Mouse (Mus musculus): ENCODE data around the gene Pter. TPM values are rescaled to one million over a fixed set of nuclear protein-coding genes. Genes with fewer than 3 reads are reported as not detected.

Pter gene
- polyA plus RNA-seq, 1 experiment, result 3.9 TPM

DNA sequence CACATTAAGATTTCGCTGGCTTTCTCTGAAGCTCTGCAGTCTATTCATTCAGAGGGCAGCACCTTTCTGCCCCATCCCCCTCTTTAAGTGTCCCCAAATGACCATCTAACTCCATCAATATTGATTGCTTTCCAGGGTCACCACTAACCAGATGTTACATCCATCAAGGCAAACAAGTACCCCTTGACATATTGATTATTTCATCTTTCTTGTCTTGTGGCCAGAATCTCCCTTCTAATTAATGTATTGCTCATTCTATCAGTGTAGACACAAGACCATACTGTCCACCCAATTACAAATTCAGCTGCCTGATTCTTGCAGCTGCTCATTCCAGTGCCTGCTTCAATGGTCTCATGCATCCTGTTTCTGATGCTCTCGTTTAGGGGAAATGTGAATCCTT, 36.8 kb upstream of the Pter start:
- Histone ChIP-seq H3K4me2 (ENCODE audit: low read depth) (no peak overlapping the region), H3ac (ENCODE audit: control insufficient read depth, insufficient read length) (no peak overlapping the region), H3K27me3 (ENCODE audit: control insufficient read depth, insufficient read depth, insufficient read length) (peaks cover 11% of the 10 kb centered on the region), H3K4me3 (no peak overlapping the region), H3K79me2 (ENCODE audit: control insufficient read depth, insufficient read depth) (no peaks in the 10 kb centered on the region), H3K36me3 (ENCODE audit: control insufficient read depth, insufficient read depth) (no peaks in the 10 kb centered on the region)
- TF ChIP-seq TCF12 (IDR thresholded peaks at IDR 0.05; ENCODE audit: insufficient read depth, poor library complexity, severe bottlenecking) (no peak), MAX (IDR thresholded peaks at IDR 0.05; ENCODE audit: low read depth) (no peak), TCF3 (IDR thresholded peaks at IDR 0.05; ENCODE audit: insufficient read length, low read depth) (no peak), SRF (IDR thresholded peaks at IDR 0.05; ENCODE audit: control insufficient read depth, insufficient read length, low read depth) (no peak), POLR2A (IDR thresholded peaks at IDR 0.05; ENCODE audit: insufficient read length, low read depth) (no peak), CEBPB (IDR thresholded peaks at IDR 0.05; ENCODE audit: insufficient read depth, poor library complexity, severe bottlenecking) (no peak), USF1 (IDR thresholded peaks at IDR 0.05; ENCODE audit: low read depth) (no peak), E2F4 (IDR thresholded peaks at IDR 0.05; ENCODE audit: insufficient read depth) (no peak)

DNA sequence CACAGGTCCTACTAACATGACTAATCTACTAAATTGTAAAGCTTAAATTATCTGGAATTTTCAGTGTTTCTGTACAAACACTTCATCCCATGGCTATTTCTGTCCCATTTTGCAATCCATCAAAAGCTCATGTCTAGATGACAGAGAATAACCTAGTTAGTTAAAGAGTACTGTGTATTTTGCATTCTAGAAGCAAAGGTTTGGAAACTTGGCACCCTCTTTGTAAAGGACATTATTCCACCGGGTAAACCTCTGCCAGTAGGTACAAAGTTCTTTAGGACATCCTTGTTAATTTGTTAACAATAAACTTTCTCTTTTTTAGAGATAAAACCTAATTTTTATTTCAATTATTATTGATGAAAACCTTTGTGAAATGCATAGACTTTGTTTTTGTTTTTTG, 18.1 kb upstream of the Pter start:
- Histone ChIP-seq H3K4me2 (ENCODE audit: low read depth) (no peak overlapping the region), H3K27me3 (ENCODE audit: control insufficient read depth, insufficient read depth, insufficient read length) (no peaks in the 10 kb centered on the region), H3K4me3 (no peak overlapping the region), H3K36me3 (ENCODE audit: control insufficient read depth, insufficient read depth) (no peaks in the 10 kb centered on the region), H3ac (ENCODE audit: control insufficient read depth, insufficient read length) (no peak overlapping the region), H3K79me2 (ENCODE audit: control insufficient read depth, insufficient read depth) (no peaks in the 10 kb centered on the region)
- TF ChIP-seq MAX (IDR thresholded peaks at IDR 0.05; ENCODE audit: low read depth) (no peak), USF1 (IDR thresholded peaks at IDR 0.05; ENCODE audit: low read depth) (no peak), POLR2AphosphoS2 (IDR thresholded peaks at IDR 0.05; ENCODE audit: insufficient read length, low read depth) (no peak), SRF (IDR thresholded peaks at IDR 0.05; ENCODE audit: control insufficient read depth, insufficient read length, low read depth) (no peak), MYOD1 (IDR thresholded peaks at IDR 0.05; ENCODE audit: control insufficient read depth in 1 of 3, insufficient read length in 2 of 3, low read depth in 2 of 3) (no peak), TCF3 (IDR thresholded peaks at IDR 0.05; ENCODE audit: insufficient read length, low read depth) (no peak), CEBPB (IDR thresholded peaks at IDR 0.05; ENCODE audit: insufficient read depth, poor library complexity, severe bottlenecking) (no peak)

DNA sequence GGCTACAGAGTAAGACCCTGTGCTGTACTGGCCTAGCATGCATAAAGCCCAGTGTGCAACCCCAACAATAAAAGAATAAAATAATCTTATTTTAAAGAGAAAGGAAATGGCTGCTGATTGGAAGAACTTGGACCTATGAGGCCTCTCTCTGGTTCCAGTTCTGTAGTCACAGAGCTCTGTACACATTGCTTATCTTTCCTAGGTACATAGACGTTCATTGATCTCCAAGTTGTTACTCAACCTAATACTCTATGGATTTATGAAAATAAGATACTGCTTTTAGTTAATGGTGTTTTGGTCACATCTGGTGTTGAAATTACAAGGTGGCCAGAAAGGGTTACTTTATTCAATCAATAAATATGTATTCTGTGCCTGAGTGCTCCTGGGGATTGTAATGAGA, 1.8 kb downstream of the Pter start:
- H3K27me3 ChIP-seq (ENCODE audit: control insufficient read depth, insufficient read depth, insufficient read length), result no peaks in the 10 kb centered on the region
- H3K36me3 ChIP-seq (ENCODE audit: control insufficient read depth, insufficient read depth), result no peaks in the 10 kb centered on the region
- no peak overlapping the region for H3K4me2 ChIP-seq (ENCODE audit: low read depth)
- H3K4me3 ChIP-seq, result no peak overlapping the region
- no peaks in the 10 kb centered on the region for H3K79me2 ChIP-seq (ENCODE audit: control insufficient read depth, insufficient read depth)
- TF ChIP-seq REST (IDR thresholded peaks at IDR 0.05; ENCODE audit: insufficient read depth, insufficient read length) (no peak), MAX (IDR thresholded peaks at IDR 0.05; ENCODE audit: low read depth) (no peak), CEBPB (IDR thresholded peaks at IDR 0.05; ENCODE audit: insufficient read depth, poor library complexity, severe bottlenecking) (no peak), MYOD1 (IDR thresholded peaks at IDR 0.05; ENCODE audit: control insufficient read depth in 1 of 3, insufficient read length in 2 of 3, low read depth in 2 of 3) (no peak), POLR2A (IDR thresholded peaks at IDR 0.05; ENCODE audit: insufficient read length, low read depth) (no peak), E2F4 (IDR thresholded peaks at IDR 0.05; ENCODE audit: insufficient read depth) (no peak), POLR2AphosphoS2 (IDR thresholded peaks at IDR 0.05; ENCODE audit: insufficient read length, low read depth) (no peak), TCF3 (IDR thresholded peaks at IDR 0.05; ENCODE audit: insufficient read length, low read depth) (no peak), USF1 (IDR thresholded peaks at IDR 0.05; ENCODE audit: low read depth) (no peak), MYOG (IDR thresholded peaks at IDR 0.05; ENCODE audit: control insufficient read depth in 1 of 3, insufficient read depth in 1 of 3, insufficient read length in 2 of 3, low read depth in 2 of 3) (no peak), TCF12 (IDR thresholded peaks at IDR 0.05; ENCODE audit: insufficient read depth, poor library complexity, severe bottlenecking) (no peak), SRF (IDR thresholded peaks at IDR 0.05; ENCODE audit: control insufficient read depth, insufficient read length, low read depth) (no peak)
- no peak overlapping the region for H3ac ChIP-seq (ENCODE audit: control insufficient read depth, insufficient read length)

DNA sequence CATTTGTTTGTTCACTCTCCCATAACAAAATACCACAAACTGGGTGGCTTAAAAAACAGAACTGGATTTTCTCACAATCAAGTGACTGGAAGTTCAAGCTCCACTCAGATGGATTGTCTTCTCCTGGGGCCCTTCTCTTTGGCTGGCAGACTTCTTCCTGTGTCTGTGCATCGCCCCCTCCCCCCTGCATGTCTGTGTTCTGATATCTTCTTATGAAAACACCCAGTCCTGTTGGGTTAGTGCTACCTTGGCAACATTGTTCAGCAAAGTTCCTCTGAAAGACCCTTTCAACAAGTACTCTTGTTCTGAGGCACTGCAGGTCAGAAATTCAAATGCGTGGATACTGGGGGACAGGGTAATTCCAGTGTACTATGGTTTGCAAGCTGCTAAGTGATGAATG, 6.5 kb downstream of the Pter start:
- no peaks in the 10 kb centered on the region for H3K36me3 ChIP-seq (ENCODE audit: control insufficient read depth, insufficient read depth)
- no peak for TF ChIP-seq SRF (IDR thresholded peaks at IDR 0.05; ENCODE audit: control insufficient read depth, insufficient read length, low read depth)
- TF ChIP-seq MYOD1 (IDR thresholded peaks at IDR 0.05; ENCODE audit: control insufficient read depth in 1 of 3, insufficient read length in 2 of 3, low read depth in 2 of 3), result no peak
- no peaks in the 10 kb centered on the region for H3K79me2 ChIP-seq (ENCODE audit: control insufficient read depth, insufficient read depth)
- no peak overlapping the region for H3ac ChIP-seq (ENCODE audit: control insufficient read depth, insufficient read length)
- no peaks in the 10 kb centered on the region for H3K27me3 ChIP-seq (ENCODE audit: control insufficient read depth, insufficient read depth, insufficient read length)
- no peak overlapping the region for H3K4me2 ChIP-seq (ENCODE audit: low read depth)
- no peak overlapping the region for H3K4me3 ChIP-seq

DNA sequence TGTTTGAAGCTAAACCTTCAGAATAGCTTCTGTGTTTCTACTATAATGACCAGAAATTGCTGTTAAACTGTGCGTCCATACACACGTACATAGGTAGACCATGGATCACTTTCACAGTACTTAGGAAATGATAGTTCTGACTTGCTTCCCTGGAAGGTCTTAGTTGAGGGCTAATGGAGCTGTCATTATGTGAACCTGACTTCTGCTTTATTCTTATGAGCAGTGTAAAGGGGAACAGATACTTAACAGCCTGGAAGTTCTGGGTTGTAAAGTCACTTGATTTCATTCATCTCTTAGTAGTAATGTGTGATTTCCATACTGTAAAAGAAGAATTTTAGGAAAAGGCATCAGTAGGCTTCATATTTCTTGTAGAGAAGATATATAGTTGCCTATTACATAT, 10.1 kb downstream of the Pter start:
- H3K27me3 ChIP-seq (ENCODE audit: control insufficient read depth, insufficient read depth, insufficient read length), result no peaks in the 10 kb centered on the region
- no peak overlapping the region for H3K4me2 ChIP-seq (ENCODE audit: low read depth)
- TF ChIP-seq SRF (IDR thresholded peaks at IDR 0.05; ENCODE audit: control insufficient read depth, insufficient read length, low read depth) (no peak), TCF12 (IDR thresholded peaks at IDR 0.05; ENCODE audit: insufficient read depth, poor library complexity, severe bottlenecking) (no peak), POLR2A (IDR thresholded peaks at IDR 0.05; ENCODE audit: insufficient read length, low read depth) (no peak), MYOG (IDR thresholded peaks at IDR 0.05; ENCODE audit: control insufficient read depth in 1 of 3, insufficient read depth in 1 of 3, insufficient read length in 2 of 3, low read depth in 2 of 3) (no peak), E2F4 (IDR thresholded peaks at IDR 0.05; ENCODE audit: insufficient read depth) (no peak), POLR2AphosphoS2 (IDR thresholded peaks at IDR 0.05; ENCODE audit: insufficient read length, low read depth) (no peak), MAX (IDR thresholded peaks at IDR 0.05; ENCODE audit: low read depth) (no peak), CEBPB (IDR thresholded peaks at IDR 0.05; ENCODE audit: insufficient read depth, poor library complexity, severe bottlenecking) (no peak), MYOD1 (IDR thresholded peaks at IDR 0.05; ENCODE audit: control insufficient read depth in 1 of 3, insufficient read length in 2 of 3, low read depth in 2 of 3) (no peak), REST (IDR thresholded peaks at IDR 0.05; ENCODE audit: insufficient read depth, insufficient read length) (no peak), USF1 (IDR thresholded peaks at IDR 0.05; ENCODE audit: low read depth) (no peak)
- no peaks in the 10 kb centered on the region for H3K36me3 ChIP-seq (ENCODE audit: control insufficient read depth, insufficient read depth)
- H3ac ChIP-seq (ENCODE audit: control insufficient read depth, insufficient read length), result no peak overlapping the region
- H3K4me3 ChIP-seq, result no peak overlapping the region
- H3K79me2 ChIP-seq (ENCODE audit: control insufficient read depth, insufficient read depth), result no peaks in the 10 kb centered on the region

Data from myocyte (in vitro differentiated cells).